Mouse (Mus musculus): ENCODE measurements around the gene Stc2.

Gene Stc2

DNA sequence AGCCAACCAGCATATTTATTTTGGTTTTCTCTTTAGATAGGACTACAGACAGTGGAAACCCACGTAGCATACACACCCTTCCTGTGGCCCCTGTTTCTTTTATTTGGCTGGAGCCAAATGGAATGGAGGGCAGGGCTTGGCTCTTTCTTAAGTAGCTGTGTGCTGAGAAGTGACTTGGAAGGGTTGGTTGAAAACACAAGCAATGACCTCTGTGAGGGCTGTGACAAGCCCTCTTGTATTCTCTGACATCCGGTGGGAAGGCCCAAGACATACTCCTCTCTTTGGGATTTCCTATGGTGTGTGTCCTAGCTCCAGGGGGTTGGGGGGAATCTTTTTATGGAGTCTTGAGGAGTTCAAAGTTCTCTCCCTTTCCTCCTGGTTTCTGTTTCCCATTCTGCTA, 3.5 kb downstream of the Stc2 start:
- DNase-seq (ENCODE audit: low read depth, low spot score): no peak

DNA sequence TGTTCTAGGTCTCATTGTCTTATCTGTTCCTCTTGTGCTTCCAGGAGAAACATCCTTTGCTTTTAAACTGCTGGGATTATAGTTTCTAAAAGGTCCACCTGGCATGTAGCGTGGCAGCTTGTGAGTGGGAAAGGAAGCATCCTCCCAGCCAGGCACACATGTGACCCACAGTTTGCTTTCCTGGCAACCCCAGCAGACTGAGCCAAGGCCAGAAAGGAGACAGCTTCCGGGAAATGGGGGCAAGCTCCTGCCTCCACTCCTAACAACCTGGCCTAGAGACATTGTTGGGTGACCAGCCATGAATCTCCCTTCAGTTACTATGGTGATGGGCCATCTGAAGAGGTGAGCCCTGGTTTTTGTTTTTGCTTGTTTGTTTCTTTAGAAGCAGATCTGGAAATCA, 3.9 kb downstream of the Stc2 start:
- no peak for DNase-seq (ENCODE audit: low read depth, low spot score)

DNA sequence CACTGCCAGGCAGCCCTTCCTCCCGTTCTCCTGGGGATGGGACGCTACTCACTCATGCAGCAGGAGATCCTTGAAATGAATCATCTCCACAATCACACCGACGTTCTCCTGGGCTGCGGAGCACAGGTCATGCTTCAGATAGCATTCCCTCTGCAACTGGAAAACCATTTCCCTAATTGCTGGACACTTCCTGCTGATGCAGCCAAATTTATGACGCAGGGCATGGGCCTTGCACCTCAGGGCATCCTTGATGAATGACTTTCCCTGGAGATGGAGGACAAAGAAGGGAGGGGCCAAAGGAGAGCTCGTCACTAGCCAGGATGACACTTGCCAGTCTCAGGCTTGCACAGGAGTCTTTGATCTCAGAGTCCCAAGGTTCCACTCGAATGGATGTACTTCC, 4.6 kb downstream of the Stc2 start:
- no peak for DNase-seq (ENCODE audit: low read depth, low spot score)

DNA sequence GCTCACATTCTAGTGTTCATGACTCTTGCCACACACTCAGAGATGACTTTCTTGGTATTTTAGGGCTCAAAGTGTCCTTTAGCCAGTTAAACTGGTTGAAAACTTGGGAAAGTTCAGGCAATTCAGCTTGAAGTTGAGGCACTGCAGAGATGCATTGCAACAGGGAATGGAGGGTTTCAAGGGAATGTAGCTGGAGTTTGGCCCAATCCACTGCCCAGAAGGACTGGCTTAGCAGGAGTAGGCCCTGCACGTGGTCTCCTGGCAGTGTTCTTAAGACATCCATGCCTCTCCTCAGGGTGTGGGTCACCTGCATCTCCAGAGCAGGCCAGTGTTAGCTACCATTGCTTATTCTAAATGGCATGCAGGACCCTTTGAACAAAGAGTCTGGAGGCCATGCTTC, 7.0 kb downstream of the Stc2 start:
- no peak for DNase-seq (ENCODE audit: low read depth, low spot score)

DNA sequence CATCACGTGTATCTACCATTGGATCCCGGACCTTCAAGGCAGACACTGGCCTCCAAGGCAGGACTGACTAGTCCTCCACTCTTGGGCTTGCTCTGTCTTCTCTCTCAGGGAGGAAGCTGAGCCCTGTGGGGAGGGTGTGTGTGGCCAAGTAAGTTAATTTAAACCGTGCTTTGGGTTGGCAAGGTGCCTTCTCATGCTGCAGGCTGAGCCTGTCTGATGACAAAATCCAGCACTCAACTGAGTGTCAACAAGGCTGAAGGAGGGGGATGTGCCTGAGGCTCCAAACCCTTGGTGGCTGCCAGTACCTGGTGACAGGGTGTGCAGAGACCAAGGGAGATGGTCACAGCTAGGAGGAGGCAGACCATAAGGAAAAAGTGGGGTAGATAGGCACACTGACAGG, 7.5 kb downstream of the Stc2 start:
- DNase-seq (ENCODE audit: low read depth, low spot score): no peak

DNA sequence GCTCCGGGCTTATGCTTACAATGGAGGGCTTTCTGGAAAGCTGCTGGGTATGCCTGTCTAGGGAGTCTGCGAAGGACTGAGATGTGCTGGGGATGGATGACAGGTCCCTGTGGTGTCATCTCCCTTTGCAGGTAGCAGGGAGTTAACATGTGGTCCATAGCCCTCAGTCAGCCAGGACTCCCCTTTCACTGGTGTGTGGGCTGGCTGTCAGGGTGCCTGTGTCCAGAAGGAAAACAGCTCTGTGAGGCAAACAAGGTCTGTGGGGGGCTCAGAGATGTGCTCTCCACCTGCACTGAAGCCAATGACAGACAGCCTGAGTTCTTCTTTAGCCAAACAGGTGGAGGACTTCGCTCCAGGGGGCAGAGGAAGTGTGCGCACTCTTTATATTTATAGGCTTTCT, 8.8 kb downstream of the Stc2 start:
- no peak for DNase-seq (ENCODE audit: low read depth, low spot score)

DNA sequence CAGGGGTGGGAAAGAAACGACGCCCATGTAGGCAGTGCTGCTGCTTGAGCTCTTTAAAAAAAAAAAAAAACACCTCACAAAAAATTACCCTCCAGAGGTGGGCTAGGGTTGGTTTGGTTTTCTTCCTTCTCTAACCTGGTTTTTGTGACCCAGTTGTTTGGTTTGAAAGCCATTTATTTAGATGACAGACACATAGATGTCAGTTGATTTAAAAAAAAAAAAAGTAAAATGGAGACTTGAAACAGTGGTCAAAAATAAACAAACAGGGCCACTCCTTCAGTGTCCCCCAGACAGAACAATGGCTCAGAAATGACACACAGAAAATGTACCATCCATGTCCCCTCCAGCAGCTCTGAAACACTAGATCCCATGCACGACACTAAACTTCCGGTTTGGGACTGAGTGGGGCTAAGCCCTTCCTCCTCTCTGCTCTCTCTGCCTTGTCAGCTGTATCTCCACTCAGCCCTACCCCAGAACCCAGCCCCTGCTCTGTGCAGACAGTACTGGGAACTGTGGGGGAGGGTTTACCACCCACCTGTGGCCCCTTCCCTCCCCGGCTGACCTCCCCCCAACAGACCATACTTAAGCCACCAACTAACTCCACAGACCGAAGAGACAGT, 10.5 kb downstream of the Stc2 start:
- no peak for DNase-seq (ENCODE audit: low read depth, low spot score)

DNA sequence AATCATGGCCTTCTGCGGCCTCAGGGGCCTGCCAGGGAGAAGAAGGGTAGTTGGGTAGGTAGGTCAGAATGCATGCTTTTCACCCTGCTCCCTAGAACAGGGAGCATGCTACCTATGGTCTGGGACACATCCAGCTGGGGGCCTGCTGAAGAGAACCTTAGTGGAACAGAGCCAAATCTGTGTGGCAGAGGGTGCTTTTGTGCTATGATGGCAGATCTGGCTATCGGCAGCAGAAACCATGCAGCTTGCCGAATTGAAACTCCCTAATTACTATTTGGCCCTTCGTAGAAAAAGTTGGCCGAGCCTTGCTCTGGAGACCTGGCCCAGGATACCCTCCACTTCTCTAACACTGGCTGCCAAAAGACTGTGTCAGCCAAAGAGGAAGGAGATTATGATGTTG, 11.4 kb downstream of the Stc2 start:
- no peak for DNase-seq (ENCODE audit: low read depth, low spot score)

DNA sequence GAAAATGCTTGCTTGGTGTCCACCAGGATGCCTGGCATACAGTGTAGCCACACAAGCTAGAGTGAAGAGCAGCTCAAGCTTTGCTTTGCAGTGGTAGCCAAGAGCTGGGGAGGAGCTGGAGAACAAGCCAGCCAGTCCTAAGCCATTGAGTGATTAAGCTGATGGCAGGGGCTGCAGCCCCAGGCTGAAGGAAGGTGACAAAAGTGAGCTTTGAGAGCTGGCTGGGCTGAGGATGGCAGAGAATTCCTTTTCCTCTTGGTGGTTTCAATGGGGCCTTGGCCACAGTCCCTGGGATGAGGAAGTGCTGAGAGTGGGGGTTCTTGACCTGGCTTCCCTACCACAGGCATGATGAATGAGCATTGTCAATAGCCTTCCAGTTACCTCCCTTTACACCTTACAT, 13.0 kb downstream of the Stc2 start:
- DNase-seq (ENCODE audit: low read depth, low spot score): no peak

DNA sequence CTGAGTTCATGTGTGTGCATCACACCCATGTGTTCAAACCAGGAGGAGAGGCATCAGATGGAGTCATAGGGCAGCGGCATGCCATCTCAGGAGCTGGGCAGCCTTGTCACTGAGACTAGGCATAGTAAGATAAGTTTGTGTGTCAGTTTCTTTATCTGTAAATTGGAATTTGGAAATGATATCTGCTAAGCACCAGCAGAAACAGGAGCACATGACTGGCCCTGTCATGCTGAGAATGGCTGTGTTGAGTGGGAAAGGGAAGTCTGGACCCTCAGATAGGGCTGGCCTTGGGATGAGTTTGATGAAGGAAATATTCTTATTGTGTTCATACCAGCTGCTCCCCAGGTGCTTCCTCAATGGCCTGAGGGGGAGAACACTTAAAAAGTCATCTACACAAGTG, 14.1 kb downstream of the Stc2 start:
- DNase-seq (ENCODE audit: low read depth, low spot score): no peak

DNA sequence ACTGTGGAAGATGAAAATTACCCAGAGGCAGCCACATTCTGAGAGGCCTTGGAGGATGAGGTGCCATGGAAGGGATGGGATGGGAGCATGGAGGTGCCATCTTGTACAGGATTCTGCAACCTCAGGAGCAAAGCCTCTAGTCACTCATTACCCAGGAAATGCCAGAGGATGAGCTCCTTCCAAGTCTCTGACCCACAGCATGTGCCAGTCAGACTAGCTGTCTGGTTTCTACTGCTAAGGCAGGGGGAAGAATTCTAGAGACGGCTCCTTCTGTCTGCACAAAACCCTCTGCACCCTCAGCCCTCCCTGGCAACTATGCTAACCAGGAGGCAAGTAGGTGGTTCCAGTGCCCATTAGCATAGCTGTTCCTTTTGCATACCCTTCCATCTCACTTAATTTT, 15.4 kb downstream of the Stc2 start:
- no peak for DNase-seq (ENCODE audit: low read depth, low spot score)

Data from embryo, embryonic 11.5 days (tissue).